Mouse (Mus musculus) cortical plate, adult 2 months (tissue): ENCODE data around the gene Dpep2nb. TPM values are rescaled to one million over a fixed set of nuclear protein-coding genes. Genes with fewer than 3 reads are reported as not detected.

Experiments used
- H3K27ac ChIP-seq: fragments of 200-500 bp; 2 replicates; pipeline ENCODE4 v1.5.1; 2012; ENCODE audit warnings: low read length, control low read depth, inconsistent platforms; ENCODE audit not compliant: insufficient read depth
- H3K4me1 ChIP-seq: fragments of 200-500 bp; 2 replicates; pipeline ENCODE4 v1.6.1; 2011; ENCODE audit warnings: low read length; ENCODE audit not compliant: control insufficient read depth, insufficient read depth
- H3K4me3 ChIP-seq: fragments of 200-500 bp; 2 replicates; pipeline ENCODE4 v1.5.1; 2011; ENCODE audit warnings: mild to moderate bottlenecking, low read length, control low read depth; ENCODE audit not compliant: insufficient read depth
- CTCF ChIP-seq: fragments of 200-500 bp; IDR thresholded peaks from 2 replicates; pipeline ENCODE4 v1.5.1; 2011; ENCODE audit warnings: mild to moderate bottlenecking, control low read depth, low read length; ENCODE audit not compliant: insufficient read depth; ENCODE audit errors: extremely low read depth
- POLR2A ChIP-seq: fragments of 200-500 bp; IDR thresholded peaks from 2 replicates; pipeline ENCODE4 v1.6.1; 2011; ENCODE audit warnings: mild to moderate bottlenecking, low read length, control low read depth; ENCODE audit not compliant: insufficient read depth; ENCODE audit errors: extremely low read depth
- polyA plus RNA-seq: library from polyadenylated mRNA; depleted of rRNA; stranded (reverse); fragments of >200 nt; gene quantifications from 2 replicates; pipeline ENCODE4 v1.2.3, GENCODE M21; 2012; rRNA removed

Gene Dpep2nb
- 0.08 TPM in 1 of 2 replicates, not detected in the other for polyA plus RNA-seq

DNA sequence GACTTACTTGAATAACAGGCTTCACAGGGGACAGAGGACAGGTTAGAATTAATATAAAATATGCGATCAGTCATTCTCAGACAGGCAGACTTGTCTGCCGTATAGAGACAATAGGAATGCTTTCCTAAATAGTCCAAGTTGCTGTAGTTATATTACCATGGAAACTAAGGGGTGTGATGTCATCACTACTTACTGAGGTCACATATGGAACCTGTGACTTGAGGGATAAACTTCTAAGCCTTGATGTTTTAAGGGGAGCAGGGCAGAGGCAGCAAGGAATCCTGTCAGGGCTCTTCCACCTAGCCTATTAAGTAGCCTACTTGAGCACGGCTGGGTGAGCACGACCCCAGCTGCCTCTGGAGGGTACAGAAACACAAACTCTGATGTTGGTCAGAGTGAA is at the start of gene Dpep2nb:
Gene Dpep2nb, minus strand, starts transcription at position 101 of the 400 bp plus-strand sequence.
- H3K4me1 ChIP-seq, result peaks cover 2% of the 10 kb centered on the region; the same call in 1 of the 2 replicates
- TF ChIP-seq POLR2A (no peak), CTCF (no peak)
- no peak within 1 kb of the TSS for H3K27ac ChIP-seq
- H3K4me3 ChIP-seq, result no peak within 1 kb of the TSS

DNA sequence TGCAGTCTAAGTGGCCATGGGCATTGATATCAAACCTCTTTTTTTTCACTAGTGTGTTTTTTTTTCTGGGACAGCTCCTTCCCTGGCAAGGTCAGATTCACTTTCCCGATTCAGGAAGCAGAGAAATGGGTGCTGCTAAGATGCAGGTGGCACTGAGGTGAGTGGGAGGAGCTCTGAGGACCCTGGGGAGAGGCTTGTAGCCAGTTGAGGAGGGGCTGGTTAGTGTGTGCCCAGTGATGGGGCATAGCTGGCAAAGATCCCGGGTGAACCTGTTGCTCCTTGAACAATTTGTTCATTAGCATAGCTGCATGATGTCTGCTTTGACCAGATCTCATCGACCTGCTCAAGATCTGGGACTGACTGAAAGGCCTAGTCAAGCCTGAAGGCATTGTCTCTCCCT is 49.3 kb upstream of the Dpep2nb start:
- Histone ChIP-seq H3K27ac (no peak overlapping the region), H3K4me1 (no peaks in the 10 kb centered on the region), H3K4me3 (no peak overlapping the region)
- TF ChIP-seq POLR2A, result no peak
- no peak for TF ChIP-seq CTCF

DNA sequence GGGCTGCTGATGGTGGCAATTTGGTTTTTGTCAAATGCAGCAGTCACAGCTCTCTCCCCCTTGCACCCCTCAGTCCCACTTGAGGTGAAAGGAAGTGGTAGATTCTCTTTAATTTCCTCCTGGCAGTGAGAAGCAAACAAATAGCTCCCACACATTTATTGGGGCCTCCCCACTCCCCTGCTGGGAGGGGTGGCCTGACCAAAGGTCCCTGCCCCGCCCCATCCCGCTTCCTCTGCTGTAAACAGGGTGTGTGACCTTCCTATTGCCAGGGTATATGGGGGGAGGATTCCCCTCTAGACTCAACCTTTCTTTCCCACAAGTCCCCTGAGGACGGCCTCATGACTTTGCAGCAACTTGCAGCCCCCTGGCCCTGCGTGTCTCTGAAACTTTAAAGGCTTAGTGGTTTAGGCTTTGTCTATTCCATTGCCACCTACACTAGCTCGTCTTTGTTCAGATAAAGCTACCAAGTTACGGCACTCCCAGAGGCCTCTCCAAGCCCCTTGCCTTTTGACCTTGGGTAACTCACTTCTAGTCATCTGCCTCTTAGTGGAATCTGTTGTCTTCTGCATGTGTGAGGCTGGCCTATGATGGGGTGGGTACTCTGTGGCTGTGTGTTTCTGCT is 48.5 kb upstream of the Dpep2nb start:
- no peak for TF ChIP-seq POLR2A
- no peak for TF ChIP-seq CTCF
- no peaks in the 10 kb centered on the region for H3K4me1 ChIP-seq
- no peak overlapping the region for H3K4me3 ChIP-seq
- no peak overlapping the region for H3K27ac ChIP-seq

DNA sequence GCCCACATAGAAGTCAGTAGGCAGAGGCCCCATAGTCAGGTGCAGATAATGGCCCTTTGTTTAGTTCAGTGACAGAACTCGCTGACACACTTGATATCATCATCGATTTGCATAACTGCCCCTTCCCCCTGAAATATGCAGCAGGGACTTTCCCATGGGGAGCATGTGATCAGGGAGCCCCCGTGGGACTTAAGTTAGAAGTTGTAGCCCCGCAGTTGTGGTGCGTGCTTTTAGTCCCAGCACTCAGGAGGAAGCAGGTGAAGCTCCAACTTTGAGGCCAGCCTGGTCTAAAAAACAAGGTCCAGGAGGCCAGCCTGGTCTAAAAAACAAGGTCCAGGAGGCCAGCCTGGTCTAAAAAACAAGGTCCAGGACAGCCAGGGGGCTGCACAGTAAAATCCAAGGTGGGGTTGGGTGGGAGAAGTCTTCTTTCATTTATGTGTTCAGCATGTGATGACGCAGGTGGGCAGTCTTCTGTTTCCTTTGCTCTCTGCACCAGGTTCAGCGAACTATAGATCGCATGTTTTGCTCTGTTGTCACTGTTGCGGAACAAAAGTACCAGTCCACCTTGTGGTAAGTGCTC is 46.8 kb upstream of the Dpep2nb start:
- no peaks in the 10 kb centered on the region for H3K4me1 ChIP-seq
- H3K4me3 ChIP-seq, result no peak overlapping the region
- no peak for TF ChIP-seq CTCF
- H3K27ac ChIP-seq, result peak overlapping the region; percentile 67; the same call in 1 of the 2 replicates

DNA sequence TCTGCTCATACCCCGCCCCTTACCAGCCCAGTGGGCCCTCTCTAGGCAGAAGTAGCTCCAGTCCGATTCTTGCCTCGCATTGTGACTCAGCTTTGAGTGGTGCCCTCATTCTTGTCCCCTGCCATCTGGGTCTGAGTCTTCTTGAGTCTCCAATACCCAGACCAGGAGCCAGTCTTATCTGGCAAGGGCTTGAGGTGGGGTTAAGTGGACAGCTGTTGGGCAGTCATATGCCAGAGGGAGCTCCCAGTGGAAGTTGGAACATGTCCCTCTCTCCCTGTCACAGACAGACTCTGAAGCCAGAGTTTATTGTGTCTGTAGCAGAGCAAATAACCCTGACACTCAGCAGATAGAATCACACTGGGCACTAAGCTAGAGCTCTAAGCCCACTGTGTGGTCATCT is 45.3 kb upstream of the Dpep2nb start:
- Histone ChIP-seq H3K27ac (no peak overlapping the region), H3K4me3 (no peak overlapping the region), H3K4me1 (no peaks in the 10 kb centered on the region)
- TF ChIP-seq POLR2A (no peak), CTCF (no peak)

DNA sequence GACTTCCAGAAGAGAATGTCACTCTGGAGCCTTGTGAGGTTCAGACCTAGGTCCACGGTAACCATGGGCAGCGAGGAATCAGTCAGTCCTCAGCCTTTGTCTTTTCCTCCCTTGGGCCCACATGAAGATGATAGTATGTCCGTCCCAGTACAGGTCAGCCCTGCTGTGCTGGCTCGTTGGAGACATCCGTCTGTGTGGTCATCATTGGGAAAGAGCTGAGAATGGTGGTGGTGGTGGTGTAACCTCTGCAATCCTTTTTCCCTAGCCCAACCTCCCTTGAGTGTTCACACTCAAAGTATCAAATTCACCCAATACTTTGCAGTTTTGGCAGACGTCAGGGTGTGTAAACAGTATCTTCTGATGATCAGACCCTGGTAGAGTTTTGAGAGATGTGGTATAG is 44.1 kb upstream of the Dpep2nb start:
- Histone ChIP-seq H3K4me1 (no peaks in the 10 kb centered on the region), H3K27ac (no peak overlapping the region), H3K4me3 (no peak overlapping the region)
- TF ChIP-seq POLR2A, result no peak
- no peak for TF ChIP-seq CTCF

DNA sequence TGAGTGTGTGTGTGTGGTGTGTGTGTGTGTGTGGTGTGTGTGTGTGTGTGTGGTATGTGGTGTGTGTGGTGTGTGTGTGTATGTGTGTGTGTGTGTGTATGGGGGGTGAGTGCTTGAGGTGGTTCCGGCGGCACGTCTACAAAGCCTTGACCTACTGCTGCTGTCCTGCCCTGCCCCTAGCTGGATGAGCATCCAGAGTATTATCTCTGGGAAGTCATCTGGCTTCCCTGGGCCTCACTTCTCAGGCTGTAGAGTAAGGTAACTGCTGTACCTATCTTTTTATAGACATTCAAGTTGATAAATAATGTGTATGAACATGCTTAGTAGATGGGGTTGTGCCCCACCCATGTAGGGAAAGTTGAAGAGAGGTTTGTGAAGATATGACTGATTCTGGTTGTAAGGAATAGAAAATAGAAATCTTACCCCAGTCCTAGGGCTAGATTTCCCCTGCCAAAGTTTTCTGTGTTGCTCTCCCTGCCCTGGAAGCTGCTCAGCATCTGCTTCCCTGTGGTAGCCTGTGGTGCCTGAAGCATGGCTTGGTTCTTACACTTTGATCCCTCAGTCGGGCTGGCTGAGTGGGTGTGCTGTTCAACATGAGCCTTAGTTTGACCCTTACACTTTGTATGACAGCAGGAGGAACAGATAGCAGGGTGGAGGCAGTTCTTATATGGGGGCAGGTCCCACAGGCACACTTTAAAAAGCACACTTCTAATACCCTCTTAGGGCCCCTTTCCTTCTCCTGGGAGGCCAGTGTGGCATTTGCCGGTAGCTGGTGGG is 42.3 kb upstream of the Dpep2nb start:
- H3K27ac ChIP-seq, result no peak overlapping the region
- H3K4me1 ChIP-seq, result no peaks in the 10 kb centered on the region
- no peak overlapping the region for H3K4me3 ChIP-seq
- TF ChIP-seq CTCF, result no peak
- no peak for TF ChIP-seq POLR2A

DNA sequence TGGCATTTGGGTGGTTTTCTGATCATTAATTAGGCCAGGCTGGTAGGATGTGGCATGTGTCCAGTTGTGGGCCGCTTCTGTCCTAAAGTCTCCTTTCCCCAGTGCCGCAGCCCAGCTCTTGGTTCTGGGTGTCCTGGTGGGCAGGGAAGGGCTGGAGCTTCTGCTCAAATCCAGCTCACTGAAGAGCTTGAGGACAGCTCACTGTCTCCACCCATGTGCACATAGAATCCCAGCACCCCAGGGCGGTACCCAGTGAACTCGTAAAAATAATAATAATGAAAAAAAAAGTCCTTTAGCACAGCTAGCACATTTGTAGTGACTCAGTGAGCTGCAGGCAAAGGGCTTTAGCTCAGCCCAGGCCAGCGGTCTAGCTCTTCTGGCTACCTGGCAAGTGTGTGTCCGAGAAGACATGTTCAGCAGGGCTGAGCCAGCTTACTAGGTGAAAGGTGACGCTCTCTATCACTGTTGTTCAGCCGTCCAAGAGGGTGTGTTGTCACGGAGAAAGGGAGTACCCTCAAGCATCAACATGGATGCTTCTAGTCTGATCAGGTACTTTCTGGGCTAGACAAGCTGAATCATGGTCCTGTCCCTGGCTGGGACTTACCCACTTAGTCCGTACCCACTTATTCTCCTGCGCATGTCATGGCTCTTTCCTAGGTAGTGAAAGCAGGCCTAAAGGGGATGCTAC is 41.2 kb upstream of the Dpep2nb start:
- Histone ChIP-seq H3K4me3 (no peak overlapping the region), H3K27ac (no peak overlapping the region), H3K4me1 (no peaks in the 10 kb centered on the region)
- TF ChIP-seq CTCF (no peak), POLR2A (no peak)

DNA sequence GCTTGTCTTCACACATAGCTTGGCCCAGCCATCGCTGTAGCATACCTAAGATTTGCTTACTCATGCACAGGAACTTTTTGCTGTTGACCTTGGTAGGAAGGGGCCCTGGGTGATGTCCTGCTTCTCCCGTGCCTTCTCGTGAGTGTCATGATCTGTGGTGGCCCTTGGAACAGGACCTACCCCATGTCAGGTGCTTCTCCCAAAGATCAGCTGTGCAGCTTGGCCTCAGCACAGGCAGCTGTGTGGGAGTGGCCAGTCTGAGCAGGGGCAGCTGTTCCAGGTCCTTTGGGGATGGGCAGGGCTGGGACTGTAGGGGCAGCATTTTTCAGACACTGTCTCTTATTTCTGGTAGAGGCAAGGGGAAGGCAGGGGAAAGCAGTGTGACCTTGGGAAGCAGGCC is 38.4 kb upstream of the Dpep2nb start:
- H3K27ac ChIP-seq, result no peak overlapping the region
- TF ChIP-seq CTCF (no peak), POLR2A (no peak)
- H3K4me1 ChIP-seq, result no peaks in the 10 kb centered on the region
- H3K4me3 ChIP-seq, result no peak overlapping the region

DNA sequence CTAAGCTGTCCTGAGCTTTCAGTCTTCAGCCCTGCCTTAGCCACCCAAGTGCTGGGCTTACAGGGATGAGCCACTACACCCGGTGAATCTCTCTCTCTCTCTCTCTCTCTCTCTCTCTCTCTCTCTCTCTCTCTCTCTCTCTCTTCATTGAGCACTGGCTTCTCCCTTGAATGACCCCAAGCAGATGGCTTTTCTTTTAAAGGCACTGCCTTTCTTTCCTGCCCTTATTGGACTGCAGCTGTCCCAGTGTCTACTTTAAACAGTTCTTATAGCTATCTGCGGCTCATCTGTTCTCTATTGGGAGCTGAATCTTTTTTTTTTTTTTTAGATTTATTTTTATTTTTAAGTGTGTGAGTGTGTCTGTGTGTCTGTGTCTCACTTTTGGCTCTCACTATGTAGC is 37.3 kb upstream of the Dpep2nb start:
- Histone ChIP-seq H3K4me3 (no peak overlapping the region), H3K4me1 (no peaks in the 10 kb centered on the region), H3K27ac (no peak overlapping the region)
- TF ChIP-seq POLR2A (no peak), CTCF (no peak)
